Mouse (Mus musculus) cerebellum, postnatal 14 days (tissue): ENCODE measurements around the gene Slc2a4.
A peak's percentile ranks its signal among the peaks of the same experiment; 100 is the strongest.
"Not testable (repeated sequence)": the region's sequence is repeated elsewhere in the genome, so short reads cannot be mapped to it uniquely, and the experiment has no call there.

Source experiments
- DNase-seq, 2 experiments: peaks; one replicate each; pipeline ENCODE4 v3.0.0; 2021; ENCODE audit warnings: mixed read lengths in 2 of 2

Gene Slc2a4

DNA sequence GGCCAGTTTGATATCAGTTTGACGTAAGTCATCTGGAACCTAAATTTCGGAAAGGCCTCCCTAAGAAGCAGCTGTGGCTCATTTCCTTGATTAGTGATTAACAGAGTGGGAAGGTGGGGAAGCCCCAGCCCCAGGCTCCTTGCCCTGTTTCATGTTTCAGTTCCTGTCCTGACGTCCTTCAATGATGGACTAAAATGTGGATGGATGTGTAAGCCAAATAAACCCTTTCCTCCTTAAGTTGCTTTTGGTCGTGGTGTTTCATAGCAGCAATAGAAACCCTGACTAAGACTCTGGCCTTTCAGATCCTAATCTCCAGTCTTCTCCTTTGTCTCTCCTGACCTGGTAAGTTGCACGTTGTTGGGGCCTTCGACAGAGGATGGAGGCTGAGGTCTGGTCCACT lies 22.2 kb upstream of the Slc2a4 start:
- no peak for DNase-seq

DNA sequence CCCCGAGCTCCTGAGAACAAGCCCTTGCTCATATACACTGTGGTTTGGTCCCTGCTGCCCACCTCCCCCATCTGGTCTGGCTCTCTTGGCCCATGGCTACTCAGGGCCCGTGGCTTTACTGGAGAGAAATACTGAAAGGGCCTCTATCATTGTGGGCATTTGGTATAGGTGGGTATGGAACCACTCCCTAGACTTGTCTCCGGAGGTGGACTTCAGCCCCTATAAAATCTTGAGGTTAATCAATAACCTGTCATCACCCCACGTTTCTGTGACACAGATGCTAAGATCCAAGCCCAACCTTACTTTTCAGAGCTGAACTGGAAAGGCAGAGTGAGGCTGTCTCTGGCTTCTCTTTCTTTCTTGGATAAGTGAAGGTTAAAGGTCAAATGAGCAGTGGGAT lies 20.8 kb upstream of the Slc2a4 start:
- DNase-seq = no peak

GRCm38 (mm10) chr11:69966860-69967517 lies 19.0 kb upstream of the Slc2a4 start:
- no peak for DNase-seq

DNA sequence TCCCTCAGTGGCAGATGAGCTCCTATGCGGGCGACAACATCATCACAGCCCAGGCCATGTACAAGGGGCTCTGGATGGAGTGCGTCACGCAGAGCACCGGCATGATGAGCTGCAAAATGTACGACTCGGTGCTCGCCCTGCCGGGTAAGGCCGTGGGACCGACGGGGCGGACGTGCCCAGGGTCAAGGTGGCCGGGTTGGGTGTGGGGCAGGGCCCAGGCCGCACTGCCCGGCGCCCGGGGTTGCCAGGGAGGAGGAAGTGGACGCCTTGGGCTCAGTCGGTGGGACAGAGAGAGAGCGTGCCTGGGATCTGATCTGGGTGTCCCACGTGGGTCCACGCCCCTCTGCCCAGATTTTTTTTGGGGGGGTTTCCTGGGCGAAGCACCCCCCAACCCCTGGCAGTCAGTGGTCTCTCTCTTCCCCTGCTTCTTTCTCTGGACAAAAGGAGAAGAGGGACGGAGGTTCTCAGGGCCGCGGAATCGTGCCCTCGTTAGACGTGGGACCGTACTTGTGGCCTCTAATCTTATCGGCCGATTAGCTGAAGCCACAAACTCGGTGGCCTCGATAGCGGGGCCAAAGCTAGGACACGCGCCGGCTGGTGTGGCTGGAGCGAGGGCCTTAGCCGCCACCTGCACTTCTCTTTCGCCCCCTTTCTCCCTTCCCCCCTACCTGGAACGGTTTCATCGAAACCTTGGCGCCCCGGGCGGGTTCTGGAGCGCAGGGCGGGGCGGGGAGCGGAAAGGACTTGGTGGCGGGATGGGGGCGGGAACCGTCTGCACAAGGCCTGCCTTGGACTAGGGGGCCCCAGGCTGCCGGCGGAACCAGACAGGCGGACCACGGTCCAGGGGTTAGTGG lies 18.2 kb upstream of the Slc2a4 start:
- DNase-seq = peak in 1 of 2 experiments; percentile 38

DNA sequence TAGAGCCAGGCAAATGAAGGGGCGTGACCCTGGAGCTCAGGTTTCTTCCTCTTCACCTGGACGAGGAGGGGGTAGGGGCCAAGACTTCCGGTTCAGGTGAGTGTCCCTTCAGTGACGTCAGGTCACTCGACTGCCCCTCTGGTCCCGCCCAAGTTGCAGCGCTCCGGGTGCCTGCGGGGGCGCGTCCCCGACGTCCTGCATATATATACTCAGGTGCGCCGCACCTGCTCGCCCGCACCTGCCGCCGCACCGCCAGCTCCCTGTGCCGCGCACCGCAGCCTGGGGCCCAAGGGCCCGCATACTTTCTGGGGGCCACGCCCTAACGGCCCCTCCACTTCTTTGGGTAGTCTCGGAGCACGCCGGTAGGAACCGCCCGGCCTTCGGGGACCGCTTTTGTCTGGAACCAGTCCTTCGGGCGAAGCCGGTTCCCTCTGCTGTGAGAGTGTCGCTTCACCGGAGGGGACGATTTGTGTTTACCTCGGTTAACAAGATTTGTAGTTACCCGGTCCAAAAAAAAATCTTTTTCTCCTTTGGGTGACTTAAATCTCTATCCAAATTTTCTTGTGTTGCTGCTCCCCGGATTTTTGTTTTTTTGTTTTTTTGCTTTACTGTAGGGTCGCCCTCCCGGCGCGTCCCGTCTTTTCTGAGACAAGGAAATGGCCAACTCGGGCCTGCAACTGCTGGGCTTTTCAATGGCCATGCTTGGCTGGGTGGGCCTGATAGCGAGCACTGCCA lies 17.4 kb upstream of the Slc2a4 start:
- DNase-seq = no peak

- DNase-seq = no peak
Observed at GRCm38 (mm10) chr11:69964650-69965270, 16.8 kb upstream of the Slc2a4 start, which contains the start of gene Cldn7. Gene Cldn7 (plus strand): TSS chr11:69964779.

DNA sequence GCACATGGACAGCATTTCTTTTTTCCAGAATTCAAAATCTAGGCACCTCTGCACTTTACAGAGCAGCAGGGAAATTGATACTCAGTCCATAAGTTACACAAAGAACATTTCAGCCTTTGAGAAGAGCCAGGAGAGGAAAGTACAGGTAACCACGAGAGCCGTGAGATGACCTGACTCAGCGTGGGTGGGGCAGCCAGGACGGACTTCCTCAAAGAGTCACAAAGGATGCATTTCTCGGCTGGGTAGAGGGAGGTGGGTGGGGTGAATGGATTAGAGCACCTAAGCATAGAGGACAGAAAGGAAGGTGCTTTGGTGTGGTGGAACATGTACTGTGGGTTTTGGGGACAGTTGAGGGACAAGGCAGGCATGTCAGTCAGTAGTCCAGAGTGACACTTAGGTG lies 13.9 kb upstream of the Slc2a4 start:
- DNase-seq = no peak

- peak in 1 of 2 experiments; percentile 63 for DNase-seq
Observed at GRCm38 (mm10) chr11:69960616-69961015, 12.6 kb upstream of the Slc2a4 start.

GRCm38 (mm10) chr11:69956218-69956617 lies 8.2 kb upstream of the Slc2a4 start:
- no peak for DNase-seq

DNA sequence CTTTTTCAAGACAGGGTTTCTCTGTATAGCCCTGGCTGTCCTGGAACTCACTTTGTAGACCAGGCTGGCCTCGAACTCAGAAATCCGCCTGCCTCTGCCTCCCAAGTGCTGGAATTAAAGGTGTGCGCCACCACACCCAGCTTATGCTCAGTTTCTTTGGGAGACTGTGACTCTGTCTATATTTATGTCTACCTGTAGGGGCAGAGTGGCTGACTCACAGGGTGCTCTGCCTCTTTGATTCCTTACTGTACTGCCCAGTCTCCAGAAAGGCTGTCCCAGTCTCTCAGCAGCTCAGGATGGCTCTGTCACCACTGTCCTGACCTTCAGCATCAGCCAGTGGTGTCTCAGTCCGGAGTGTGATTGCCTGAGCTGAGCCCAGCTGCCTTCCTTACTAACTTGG lies 7.6 kb upstream of the Slc2a4 start:
- not testable (repeated sequence) for DNase-seq

GRCm38 (mm10) chr11:69953267-69953915 lies 5.4 kb upstream of the Slc2a4 start:
- DNase-seq = no peak

GRCm38 (mm10) chr11:69952274-69952673 lies 4.3 kb upstream of the Slc2a4 start:
- DNase-seq = no peak

GRCm38 (mm10) chr11:69950807-69951459 lies 2.9 kb upstream of the Slc2a4 start:
- DNase-seq = peak in 1 of 2 experiments; percentile 48

DNA sequence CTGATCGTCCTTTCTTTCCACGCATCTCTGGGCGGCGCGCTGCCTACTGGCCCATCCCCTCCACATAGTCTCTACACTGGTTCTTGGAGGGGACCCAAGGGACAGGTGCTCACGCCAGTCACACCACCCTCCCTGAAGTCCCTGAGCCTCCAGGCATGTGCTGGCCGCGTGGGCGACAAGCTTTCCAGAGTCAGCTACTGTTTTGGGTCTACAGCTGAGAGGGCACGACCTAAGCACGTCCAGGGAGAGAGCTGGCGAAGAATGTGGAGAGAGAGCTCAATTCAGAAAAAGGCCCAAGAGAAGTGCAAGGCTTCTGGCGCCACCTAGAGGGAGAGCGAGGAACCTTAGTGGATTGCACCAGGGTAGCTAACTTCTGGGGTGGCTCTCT lies 769 bp upstream of the Slc2a4 start:
- DNase-seq = peak; percentile 90 to 95

GRCm38 (mm10) chr11:69947337-69948065 lies 487 bp downstream of the Slc2a4 start:
- peak in 1 of 2 experiments; percentile 57 for DNase-seq

DNA sequence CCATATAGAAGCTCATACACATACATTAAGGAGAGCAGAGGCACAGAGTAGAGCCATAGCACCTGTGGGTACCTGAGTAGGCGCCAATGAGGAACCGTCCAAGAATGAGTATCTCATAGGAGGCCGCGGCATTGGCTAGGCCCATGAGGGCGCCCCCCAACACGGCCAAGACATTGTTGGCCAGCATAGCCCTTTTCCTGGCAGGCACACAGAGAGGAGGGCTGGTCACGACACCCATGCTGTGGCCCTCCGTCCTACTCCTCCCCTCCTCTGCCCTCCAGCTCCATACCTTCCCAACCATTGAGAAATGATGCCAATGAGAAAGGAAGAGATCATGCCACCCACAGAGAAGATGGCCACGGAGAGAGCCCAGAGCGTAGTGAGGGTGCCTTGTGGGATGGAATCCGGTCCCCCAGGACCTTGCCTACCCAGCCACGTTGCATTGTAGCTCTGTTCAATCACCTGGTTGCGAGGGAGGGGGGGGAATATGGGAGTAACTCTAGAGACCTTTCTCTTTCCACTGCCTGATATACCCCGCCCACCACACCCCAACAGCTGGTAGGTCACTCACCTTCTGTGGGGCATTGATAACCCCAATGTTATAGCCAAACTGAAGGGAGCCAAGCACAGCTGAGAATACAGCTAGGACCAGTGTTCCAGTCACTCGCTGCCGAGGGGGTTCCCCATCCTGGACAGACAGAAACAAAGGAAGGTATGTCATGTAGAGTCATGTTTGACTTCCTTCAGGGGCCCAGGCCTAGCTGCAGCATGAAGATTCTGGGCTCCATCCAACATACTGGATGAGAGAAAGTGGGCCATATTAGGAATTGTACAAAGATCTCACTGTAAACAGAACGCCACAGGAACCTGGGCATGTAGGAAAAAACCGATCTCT lies 1.7 kb downstream of the Slc2a4 start:
- peak in 1 of 2 experiments; percentile 31 for DNase-seq

- DNase-seq = no peak
Observed at GRCm38 (mm10) chr11:69945216-69945615, 2.8 kb downstream of the Slc2a4 start.

DNA sequence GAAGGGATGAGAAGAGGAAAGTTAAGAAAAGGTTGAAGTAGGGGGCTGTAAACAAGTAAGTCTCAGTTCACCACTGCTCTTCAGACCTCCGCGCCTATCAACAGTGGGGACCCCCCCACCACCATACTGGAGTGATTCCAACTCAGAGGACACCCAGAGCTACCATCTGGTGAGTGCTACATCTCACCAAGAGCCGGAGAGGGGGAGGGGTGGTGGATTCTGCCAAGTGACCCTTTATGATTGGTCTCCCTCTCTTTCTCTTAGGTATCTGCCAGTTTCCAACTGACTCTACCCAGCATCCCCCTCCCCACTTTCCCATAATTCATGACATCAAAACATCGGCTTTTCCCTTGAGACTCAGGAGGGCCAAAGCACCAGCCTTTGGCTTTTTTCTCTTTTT lies 7.0 kb downstream of the Slc2a4 start:
- DNase-seq = peak; percentile 72 to 85

GRCm38 (mm10) chr11:69939731-69940130 lies 8.3 kb downstream of the Slc2a4 start:
- DNase-seq = no peak

- no peak for DNase-seq
Observed at GRCm38 (mm10) chr11:69939181-69939580, 8.8 kb downstream of the Slc2a4 start.
